Mouse (Mus musculus) intestine, embryonic 14.5 days (tissue): ENCODE measurements around the gene Kat2b. TPM values are rescaled to one million over a fixed set of nuclear protein-coding genes. Genes with fewer than 3 reads are reported as not detected.

Source experiments
- ATAC-seq: fragments of 200-750 bp; cut with Nextera tagmentation; replicated peaks from 2 replicates; pipeline ENCODE4 v1.8.0; 2017; ENCODE audit warnings: low read depth, moderate number of reproducible peaks, moderate TSS enrichment, moderate library complexity; ENCODE audit not compliant: low FRiP score, low TSS enrichment
- DNase-seq: peaks from one replicate; pipeline ENCODE4 v3.0.0-alpha.2; 2018; ENCODE audit warnings: low spot score
- H3K27ac ChIP-seq: fragments of 300-500 bp; sonication (generic); 2 replicates; pipeline ENCODE4 v1.5.1; 2014; ENCODE audit warnings: low read depth, mild to moderate bottlenecking, control low read depth
- H3K27me3 ChIP-seq: fragments of 300-500 bp; sonication (generic); replicated peaks from 2 replicates; pipeline ENCODE4 v1.6.1; 2014; ENCODE audit warnings: low read length, control low read depth; ENCODE audit not compliant: control insufficient read depth, insufficient read depth
- H3K36me3 ChIP-seq: fragments of 300-500 bp; sonication (generic); 2 replicates; pipeline ENCODE4 v1.6.1; 2014; ENCODE audit warnings: low read length, control low read depth; ENCODE audit not compliant: control insufficient read depth, insufficient read depth
- H3K4me1 ChIP-seq: fragments of 300-500 bp; sonication (generic); replicated peaks from 2 replicates; pipeline ENCODE4 v1.6.1; 2014; ENCODE audit warnings: low read length, control low read depth, mixed read lengths; ENCODE audit not compliant: control insufficient read depth, insufficient read depth
- H3K4me2 ChIP-seq: fragments of 300-500 bp; sonication (generic); 2 replicates; pipeline ENCODE4 v1.6.1; 2014; ENCODE audit warnings: low read length
- H3K4me3 ChIP-seq: fragments of 300-500 bp; sonication (generic); 2 replicates; pipeline ENCODE4 v1.5.1; 2014; ENCODE audit warnings: low read depth, low read length, control low read depth, mixed read lengths
- H3K9ac ChIP-seq: fragments of 300-500 bp; sonication (generic); 2 replicates; pipeline ENCODE4 v1.6.1; 2014; ENCODE audit warnings: mild to moderate bottlenecking, low read length
- H3K9me3 ChIP-seq: fragments of 300-500 bp; sonication (generic); 2 replicates; pipeline ENCODE4 v1.6.1; 2016; ENCODE audit warnings: low read length, control low read depth; ENCODE audit not compliant: control insufficient read depth
- WGBS: fragments of 180-500 bp; shearing (Covaris S2); extraction: QIAGEN DNeasy Blood & Tissue Kit; methylation state at CpG from one replicate; pipeline ENCODE4 v1.1.7; 2014; 5-methylcytosine and 5-hydroxymethylcytosine counted together
- polyA plus RNA-seq: library from polyadenylated mRNA; unstranded; fragments of >200 nt; fragmentation: Nextera tagmentation; extraction: Ambion mirVana; gene quantifications from 2 replicates; pipeline ENCODE4 v1.2.1, GENCODE M21; 2014

Kat2b gene
- polyA plus RNA-seq, 1 experiment from 2014 or later, result 7.3 TPM

- no peaks in the 10 kb centered on the region for H3K9me3 ChIP-seq
- no peaks in the 10 kb centered on the region for H3K4me1 ChIP-seq
- ATAC-seq (no peak), DNase-seq (no peak)
- WGBS, result 79% methylated on average over 2 of the region's 2 CpGs
- H3K9ac ChIP-seq, result no peak overlapping the region
- H3K36me3 ChIP-seq, result no peaks in the 10 kb centered on the region
- no peak overlapping the region for H3K4me2 ChIP-seq
- no peaks in the 10 kb centered on the region for H3K27me3 ChIP-seq
- no peak overlapping the region for H3K27ac ChIP-seq
- no peak overlapping the region for H3K4me3 ChIP-seq
These were observed 10.5 kb downstream of the Kat2b start for GRCm38 (mm10) chr17:53577151-53577550.

DNA sequence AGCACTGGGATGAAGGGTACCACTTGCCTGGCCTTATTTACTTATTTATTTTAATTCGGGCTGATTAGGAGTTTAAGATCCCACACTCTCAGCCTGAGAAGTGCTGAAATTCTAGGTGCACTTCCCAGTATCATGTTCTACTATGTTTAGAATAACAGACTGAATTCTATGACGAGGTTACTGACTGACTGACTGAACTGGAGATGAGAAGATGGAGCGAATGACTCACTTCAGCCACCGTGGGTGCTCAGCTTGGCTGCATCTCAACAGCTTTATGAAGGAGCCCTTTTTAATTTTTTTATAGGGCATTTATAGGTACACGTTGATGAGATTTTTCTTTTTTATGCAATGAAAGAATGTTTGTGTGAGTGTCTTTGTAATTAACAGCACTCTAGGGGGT lies 11.1 kb downstream of the Kat2b start:
- no peak overlapping the region for H3K4me3 ChIP-seq
- no peak for ATAC-seq
- no peaks in the 10 kb centered on the region for H3K27me3 ChIP-seq
- H3K36me3 ChIP-seq, result no peaks in the 10 kb centered on the region
- H3K27ac ChIP-seq, result no peak overlapping the region
- H3K9ac ChIP-seq, result no peak overlapping the region
- no peaks in the 10 kb centered on the region for H3K9me3 ChIP-seq
- no peaks in the 10 kb centered on the region for H3K4me1 ChIP-seq
- no peak for DNase-seq
- H3K4me2 ChIP-seq, result no peak overlapping the region
- 77% methylated on average over 5 of the region's 5 CpGs for whole genome bisulfite sequencing

DNA sequence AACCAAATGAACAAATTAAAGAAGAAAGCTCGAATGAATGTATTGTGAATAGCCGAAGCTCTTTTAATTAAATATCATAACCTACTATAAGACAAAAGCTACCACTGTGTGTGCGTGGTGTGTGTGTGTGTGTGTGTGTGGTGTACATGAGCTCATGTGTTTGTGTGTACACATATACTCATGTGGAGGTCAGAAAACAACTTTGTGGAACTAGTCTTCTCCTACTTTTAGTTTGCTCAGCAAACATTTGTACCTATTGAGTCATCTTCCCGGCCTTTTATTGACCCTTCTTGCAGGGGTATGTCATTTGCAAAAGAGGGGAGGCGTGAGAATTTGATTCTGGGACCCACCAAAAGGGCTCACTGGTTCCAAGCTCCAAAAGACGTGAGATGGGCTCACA lies 11.6 kb downstream of the Kat2b start:
- no peak overlapping the region for H3K27ac ChIP-seq
- WGBS, result 79% methylated on average over 6 of the region's 6 CpGs
- no peaks in the 10 kb centered on the region for H3K27me3 ChIP-seq
- no peaks in the 10 kb centered on the region for H3K9me3 ChIP-seq
- no peaks in the 10 kb centered on the region for H3K4me1 ChIP-seq
- DNase-seq (no peak), ATAC-seq (no peak)
- H3K36me3 ChIP-seq, result no peaks in the 10 kb centered on the region
- no peak overlapping the region for H3K4me2 ChIP-seq
- no peak overlapping the region for H3K9ac ChIP-seq
- H3K4me3 ChIP-seq, result no peak overlapping the region

- no peaks in the 10 kb centered on the region for H3K36me3 ChIP-seq
- DNase-seq (no peak), ATAC-seq (0 out of 2 replicates have a peak, but pooled peaks have one; percentile 19)
- no peak overlapping the region for H3K4me3 ChIP-seq
- H3K4me1 ChIP-seq, result no peaks in the 10 kb centered on the region
- no peak overlapping the region for H3K27ac ChIP-seq
- H3K9me3 ChIP-seq, result no peaks in the 10 kb centered on the region
- 59% methylated on average over 9 of the region's 9 CpGs for WGBS
- no peak overlapping the region for H3K9ac ChIP-seq
- H3K4me2 ChIP-seq, result no peak overlapping the region
- H3K27me3 ChIP-seq, result no peaks in the 10 kb centered on the region
These were observed 12.1 kb downstream of the Kat2b start for GRCm38 (mm10) chr17:53578776-53579175.

- DNase-seq (no peak), ATAC-seq (no peak)
- no peak overlapping the region for H3K9ac ChIP-seq
- no peak overlapping the region for H3K4me2 ChIP-seq
- WGBS, result 73% methylated on average over 4 of the region's 4 CpGs
- no peaks in the 10 kb centered on the region for H3K4me1 ChIP-seq
- no peaks in the 10 kb centered on the region for H3K27me3 ChIP-seq
- H3K36me3 ChIP-seq, result no peaks in the 10 kb centered on the region
- no peaks in the 10 kb centered on the region for H3K9me3 ChIP-seq
- H3K27ac ChIP-seq, result no peak overlapping the region
- H3K4me3 ChIP-seq, result no peak overlapping the region
These were observed 13.0 kb downstream of the Kat2b start for GRCm38 (mm10) chr17:53579612-53580011.

DNA sequence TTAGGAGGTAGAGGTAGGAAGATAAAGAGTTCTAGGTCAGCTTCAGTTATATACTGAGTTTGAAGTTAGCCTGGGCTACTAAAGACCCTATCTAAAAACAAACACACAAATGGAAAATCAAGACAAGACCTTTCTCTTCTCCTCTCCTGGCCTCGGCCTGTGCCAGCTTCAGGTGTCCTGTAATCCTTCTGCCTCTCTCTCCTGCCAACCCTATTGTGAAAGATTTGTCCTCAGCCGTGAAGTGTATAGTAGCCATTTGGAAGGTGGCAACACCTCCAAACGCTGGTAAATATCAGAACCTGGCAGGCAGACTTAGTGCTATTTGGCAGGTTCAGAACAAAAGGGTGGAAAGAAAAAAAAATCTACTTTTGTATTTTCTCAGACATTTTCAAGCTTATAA lies 13.6 kb downstream of the Kat2b start:
- DNase-seq, result no peak
- H3K9ac ChIP-seq, result no peak overlapping the region
- H3K4me1 ChIP-seq, result no peaks in the 10 kb centered on the region
- no peak for ATAC-seq
- H3K27ac ChIP-seq, result no peak overlapping the region
- no peak overlapping the region for H3K4me2 ChIP-seq
- H3K27me3 ChIP-seq, result no peaks in the 10 kb centered on the region
- no peaks in the 10 kb centered on the region for H3K9me3 ChIP-seq
- WGBS, result 62% methylated on average over 3 of the region's 3 CpGs
- no peaks in the 10 kb centered on the region for H3K36me3 ChIP-seq
- H3K4me3 ChIP-seq, result no peak overlapping the region

- H3K4me2 ChIP-seq, result no peak overlapping the region
- ATAC-seq (no peak), DNase-seq (no peak)
- H3K4me1 ChIP-seq, result peaks cover 7% of the 10 kb centered on the region; the same call in 1 of the 2 replicates
- no peaks in the 10 kb centered on the region for H3K36me3 ChIP-seq
- no peak overlapping the region for H3K4me3 ChIP-seq
- no peak overlapping the region for H3K9ac ChIP-seq
- no peaks in the 10 kb centered on the region for H3K27me3 ChIP-seq
- no peak overlapping the region for H3K27ac ChIP-seq
- WGBS, result 56% methylated on average over 4 of the region's 4 CpGs
- H3K9me3 ChIP-seq, result no peaks in the 10 kb centered on the region
These were observed 15.4 kb downstream of the Kat2b start for GRCm38 (mm10) chr17:53582026-53582585.

DNA sequence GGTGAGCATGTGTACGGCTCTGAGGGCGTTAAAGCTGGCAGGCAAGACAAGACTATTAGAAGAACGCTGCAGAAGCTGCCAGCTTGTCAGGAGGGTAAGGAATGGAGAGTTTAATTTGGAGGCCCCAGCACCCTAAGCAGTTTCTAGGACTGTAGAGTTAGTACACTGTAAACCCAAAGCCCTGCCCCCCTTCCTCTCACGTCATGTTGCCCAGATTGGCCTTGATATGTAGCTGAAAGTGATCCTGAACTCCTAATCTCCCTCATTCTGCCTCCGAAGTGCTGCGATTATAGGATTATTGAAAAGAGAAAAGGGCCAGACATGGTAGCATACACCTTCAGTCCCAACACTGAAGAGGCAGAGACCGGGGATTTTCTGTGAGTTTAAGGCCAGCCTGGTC lies 16.1 kb downstream of the Kat2b start:
- H3K9ac ChIP-seq, result no peak overlapping the region
- peaks cover 14% of the 10 kb centered on the region; the same call in 1 of the 2 replicates for H3K4me1 ChIP-seq
- no peaks in the 10 kb centered on the region for H3K36me3 ChIP-seq

DNA sequence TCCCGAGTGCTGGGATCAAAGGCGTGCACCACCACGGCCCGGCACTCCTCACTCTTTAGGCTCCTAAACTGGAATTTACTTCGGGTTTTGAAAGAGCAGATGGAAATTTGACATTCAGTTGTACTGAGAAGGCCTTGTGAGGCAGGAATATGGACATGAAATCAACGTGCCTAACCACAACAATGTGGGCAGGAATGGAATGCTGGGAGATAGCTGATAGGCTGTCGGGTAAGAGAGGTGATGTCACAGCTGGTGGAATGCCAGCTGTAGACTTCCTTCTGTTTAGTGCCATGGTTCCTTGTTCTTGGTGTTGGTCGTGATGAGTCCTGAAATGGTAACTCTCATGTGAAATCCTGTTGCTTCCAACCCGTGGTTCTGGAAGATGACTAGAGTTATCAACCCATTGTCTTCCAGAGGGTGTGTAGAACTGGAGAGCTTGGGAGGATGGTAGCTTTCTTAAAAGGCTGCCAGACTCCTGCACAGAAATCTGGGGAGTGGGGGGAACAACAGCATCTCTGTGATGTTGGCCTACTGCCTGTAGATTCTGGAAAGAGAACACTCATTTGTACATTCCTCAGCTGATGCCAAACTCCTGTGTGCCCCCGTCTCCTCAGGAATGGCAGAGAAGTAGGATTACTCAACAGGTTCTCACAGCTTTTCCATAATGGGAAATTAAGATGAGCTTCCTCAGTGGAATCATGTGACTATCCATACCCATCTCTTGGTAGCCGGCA lies 17.4 kb downstream of the Kat2b start:
- Histone ChIP-seq H3K36me3 (no peaks in the 10 kb centered on the region), H3K4me3 (no peak overlapping the region), H3K4me2 (no peak overlapping the region), H3K9me3 (no peaks in the 10 kb centered on the region), H3K9ac (no peak overlapping the region), H3K4me1 (peaks cover 14% of the 10 kb centered on the region; the same call in 1 of the 2 replicates), H3K27me3 (no peaks in the 10 kb centered on the region), H3K27ac (no peak overlapping the region)
- 88% methylated on average over 11 of the region's 11 CpGs for WGBS
- no peak for ATAC-seq
- no peak for DNase-seq

More for the DNA sequence above, 16.1 kb downstream of the Kat2b start:
- H3K27ac ChIP-seq, result no peak overlapping the region
- no peak for DNase-seq
- ATAC-seq, result no peak
- no peak overlapping the region for H3K4me3 ChIP-seq
- H3K9me3 ChIP-seq, result no peaks in the 10 kb centered on the region
- no peak overlapping the region for H3K4me2 ChIP-seq
- H3K27me3 ChIP-seq, result no peaks in the 10 kb centered on the region
- whole genome bisulfite sequencing, result 91% methylated on average over 7 of the region's 7 CpGs
